Mouse (Mus musculus) midbrain, embryonic 10.5 days (tissue): ENCODE results near the gene Ksr2. TPM values are rescaled to one million over a fixed set of nuclear protein-coding genes. Genes with fewer than 3 reads are reported as not detected.
"Not testable (repeated sequence)": the region's sequence is repeated elsewhere in the genome, so short reads cannot be mapped to it uniquely, and the experiment has no call there.

Source experiments
- DNase-seq: peaks from one replicate; pipeline ENCODE4 v3.0.0-alpha.2; 2017; ENCODE audit warnings: low spot score
- H3K27ac ChIP-seq: fragments of 300-500 bp; sonication (generic); replicated peaks from 2 replicates; pipeline ENCODE4 v1.5.1; 2016; ENCODE audit warnings: mild to moderate bottlenecking
- H3K27me3 ChIP-seq: fragments of 300-500 bp; sonication (generic); 2 replicates; pipeline ENCODE4 v1.6.1; 2016; ENCODE audit warnings: low read depth, mild to moderate bottlenecking; ENCODE audit not compliant: poor library complexity, severe bottlenecking
- H3K36me3 ChIP-seq: fragments of 300-500 bp; sonication (generic); 2 replicates; pipeline ENCODE4 v1.6.1; 2016; ENCODE audit warnings: mild to moderate bottlenecking, moderate library complexity
- H3K4me1 ChIP-seq: fragments of 300-500 bp; sonication (generic); 2 replicates; pipeline ENCODE4 v1.6.1; 2016
- H3K4me3 ChIP-seq: fragments of 300-500 bp; sonication (generic); 2 replicates; pipeline ENCODE4 v1.5.1; 2016; ENCODE audit warnings: mild to moderate bottlenecking, moderate library complexity
- H3K9me3 ChIP-seq: fragments of 300-500 bp; sonication (generic); replicated peaks from 2 replicates; pipeline ENCODE4 v1.6.1; 2016; ENCODE audit warnings: mild to moderate bottlenecking
- WGBS: fragments of 180-500 bp; shearing (Covaris S2); methylation state at CpG from one replicate; pipeline ENCODE4 v1.1.7; 2016; 5-methylcytosine and 5-hydroxymethylcytosine counted together
- polyA plus RNA-seq: library from polyadenylated mRNA; unstranded; fragments of >200 nt; fragmentation: Nextera tagmentation; extraction: Ambion mirVana; gene quantifications from 2 replicates; pipeline ENCODE4 v1.2.1, GENCODE M21; 2016

Gene Ksr2
- polyA plus RNA-seq, 1 experiment from 2014 or later = 0.52 TPM

- WGBS = 79% methylated on average over 15 of the region's 15 CpGs
- DNase-seq = no peak
- H3K27ac ChIP-seq = no peak overlapping the region
Observed at GRCm38 (mm10) chr5:117607761-117608309, 194.0 kb downstream of the Ksr2 start.

GRCm38 (mm10) chr5:117614331-117615024 is 200.7 kb downstream of the Ksr2 start:
- H3K27ac ChIP-seq = no peak overlapping the region
- no peaks in the 10 kb centered on the region for H3K27me3 ChIP-seq
- 36% methylated on average over 5 of the region's 5 CpGs for WGBS
- H3K9me3 ChIP-seq = no peaks in the 10 kb centered on the region
- no peak overlapping the region for H3K4me3 ChIP-seq
- no peaks in the 10 kb centered on the region for H3K4me1 ChIP-seq
- H3K36me3 ChIP-seq = no peaks in the 10 kb centered on the region
- peak; percentile 82 for DNase-seq

More at GRCm38 (mm10) chr5:117607761-117608309, 194.0 kb downstream of the Ksr2 start:
- no peak overlapping the region for H3K4me3 ChIP-seq
- no peaks in the 10 kb centered on the region for H3K36me3 ChIP-seq
- H3K27me3 ChIP-seq = no peaks in the 10 kb centered on the region
- no peaks in the 10 kb centered on the region for H3K4me1 ChIP-seq
- H3K9me3 ChIP-seq = no peaks in the 10 kb centered on the region

- Histone ChIP-seq H3K4me3 (no peak overlapping the region), H3K27ac (no peak overlapping the region), H3K4me1 (no peaks in the 10 kb centered on the region), H3K27me3 (no peaks in the 10 kb centered on the region), H3K9me3 (no peaks in the 10 kb centered on the region), H3K36me3 (no peaks in the 10 kb centered on the region)
- 86% methylated on average over 4 of the region's 4 CpGs for WGBS
- no peak for DNase-seq
Observed at GRCm38 (mm10) chr5:117620292-117620691, 206.5 kb downstream of the Ksr2 start.

DNA sequence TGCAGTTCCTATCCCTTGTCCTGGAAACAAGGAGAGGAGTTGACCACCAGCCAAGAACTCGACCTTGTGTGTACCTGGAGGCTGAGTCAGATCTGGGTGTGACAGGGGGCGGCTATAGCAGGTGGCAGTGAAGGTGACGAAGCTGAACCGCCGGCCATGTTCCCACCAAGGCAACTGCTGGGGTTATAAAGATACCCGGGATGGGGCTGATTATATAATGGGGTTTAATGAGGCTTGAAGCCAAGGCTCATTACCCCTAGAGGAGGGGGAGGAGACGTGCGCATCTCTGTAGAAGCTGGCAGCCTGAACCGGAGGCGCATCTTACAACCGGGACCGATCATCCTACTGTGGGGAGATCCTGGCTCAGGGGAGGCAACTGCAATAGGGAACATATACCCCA is 208.4 kb downstream of the Ksr2 start:
- WGBS = 68% methylated on average over 12 of the region's 12 CpGs
- H3K4me3 ChIP-seq = no peak overlapping the region
- H3K27ac ChIP-seq = no peak overlapping the region
- peaks cover 6% of the 10 kb centered on the region for H3K4me1 ChIP-seq
- no peaks in the 10 kb centered on the region for H3K27me3 ChIP-seq
- no peaks in the 10 kb centered on the region for H3K36me3 ChIP-seq
- no peaks in the 10 kb centered on the region for H3K9me3 ChIP-seq
- DNase-seq = no peak

GRCm38 (mm10) chr5:117623206-117623605 is 209.4 kb downstream of the Ksr2 start:
- not testable (repeated sequence) for H3K27me3 ChIP-seq, H3K4me3 ChIP-seq, DNase-seq, H3K27ac ChIP-seq, H3K36me3 ChIP-seq, H3K4me1 ChIP-seq, H3K9me3 ChIP-seq
- WGBS = 95% methylated on average over 4 of the region's 4 CpGs

- Histone ChIP-seq H3K36me3 (no peaks in the 10 kb centered on the region), H3K4me1 (peaks cover 12% of the 10 kb centered on the region), H3K27me3 (no peaks in the 10 kb centered on the region), H3K4me3 (no peak overlapping the region), H3K9me3 (no peaks in the 10 kb centered on the region), H3K27ac (no peak overlapping the region)
- peak; percentile 17 for DNase-seq
- WGBS = 4% methylated on average over 4 of the region's 4 CpGs
Observed at GRCm38 (mm10) chr5:117626907-117627306, 213.1 kb downstream of the Ksr2 start.

DNA sequence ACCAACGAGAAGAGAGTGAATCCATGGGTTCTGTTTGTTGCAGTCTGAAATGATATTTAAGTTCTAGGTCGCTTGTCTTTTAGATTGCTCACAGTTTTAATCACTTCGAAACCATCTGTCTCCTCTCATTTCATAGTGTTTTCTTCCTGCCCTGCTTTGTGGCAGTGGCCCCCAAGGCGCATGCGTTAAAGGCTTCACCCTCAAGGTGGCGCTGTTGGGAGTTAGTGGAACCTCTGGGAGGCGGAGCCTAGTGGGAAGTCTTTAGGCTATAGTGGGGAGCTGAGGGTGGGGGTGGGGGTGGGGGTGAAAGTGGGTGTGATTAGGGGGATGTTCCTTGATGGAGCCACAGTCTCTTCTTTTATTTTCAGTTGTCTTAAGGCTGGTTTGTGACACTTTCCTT is 214.6 kb downstream of the Ksr2 start:
- no peaks in the 10 kb centered on the region for H3K36me3 ChIP-seq
- no peak overlapping the region for H3K4me3 ChIP-seq
- DNase-seq = peak; percentile 41
- H3K4me1 ChIP-seq = peaks cover 12% of the 10 kb centered on the region
- WGBS = 48% methylated on average over 7 of the region's 7 CpGs
- H3K9me3 ChIP-seq = no peaks in the 10 kb centered on the region
- no peaks in the 10 kb centered on the region for H3K27me3 ChIP-seq
- H3K27ac ChIP-seq = no peak overlapping the region

- Histone ChIP-seq H3K27me3 (no peaks in the 10 kb centered on the region), H3K4me1 (peaks cover 12% of the 10 kb centered on the region), H3K9me3 (no peaks in the 10 kb centered on the region), H3K27ac (no peak overlapping the region), H3K36me3 (no peaks in the 10 kb centered on the region), H3K4me3 (no peak overlapping the region)
- 93% methylated on average over 14 of the region's 14 CpGs for WGBS
- DNase-seq = no peak
Observed at GRCm38 (mm10) chr5:117629570-117629969, 215.8 kb downstream of the Ksr2 start.

DNA sequence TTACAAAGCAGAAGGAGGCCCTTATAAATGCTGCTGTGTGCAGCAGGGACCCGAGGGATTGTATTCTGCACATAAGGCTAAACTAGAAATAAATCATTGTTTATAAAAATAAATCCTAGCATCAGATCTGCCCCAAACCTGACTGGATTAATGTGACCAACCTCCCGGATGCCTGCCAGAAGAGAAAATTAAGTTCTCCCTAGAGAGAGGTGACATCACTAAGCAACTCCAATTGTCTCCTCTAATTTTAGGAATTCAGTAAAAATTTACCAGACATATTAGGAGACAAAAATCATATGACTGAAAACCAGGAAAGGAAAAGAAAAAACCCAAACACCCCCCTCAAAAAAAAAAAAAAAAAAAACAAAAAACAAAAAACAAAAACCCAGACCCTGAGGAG is 221.4 kb downstream of the Ksr2 start:
- Histone ChIP-seq H3K36me3 (no peaks in the 10 kb centered on the region), H3K27ac (no peak overlapping the region), H3K4me1 (no peaks in the 10 kb centered on the region), H3K27me3 (no peaks in the 10 kb centered on the region), H3K9me3 (no peaks in the 10 kb centered on the region), H3K4me3 (no peak overlapping the region)
- 88% methylated on average over 2 of the region's 2 CpGs for WGBS
- DNase-seq = no peak

- no peaks in the 10 kb centered on the region for H3K27me3 ChIP-seq
- H3K27ac ChIP-seq = no peak overlapping the region
- WGBS = 91% methylated on average over 5 of the region's 5 CpGs
- no peak overlapping the region for H3K4me3 ChIP-seq
- H3K4me1 ChIP-seq = no peaks in the 10 kb centered on the region
- H3K36me3 ChIP-seq = no peaks in the 10 kb centered on the region
- DNase-seq = no peak
- H3K9me3 ChIP-seq = no peaks in the 10 kb centered on the region
Observed at GRCm38 (mm10) chr5:117635838-117636237, 222.0 kb downstream of the Ksr2 start.

- WGBS = 89% methylated on average over 6 of the region's 6 CpGs
Observed at GRCm38 (mm10) chr5:117641585-117641984, 227.8 kb downstream of the Ksr2 start.

GRCm38 (mm10) chr5:117651238-117651886 is 237.6 kb downstream of the Ksr2 start:
- WGBS = 91% methylated on average over 14 of the region's 14 CpGs
- no peaks in the 10 kb centered on the region for H3K27me3 ChIP-seq
- no peak overlapping the region for H3K27ac ChIP-seq
- H3K36me3 ChIP-seq = no peaks in the 10 kb centered on the region
- H3K4me1 ChIP-seq = no peaks in the 10 kb centered on the region
- H3K9me3 ChIP-seq = no peaks in the 10 kb centered on the region
- H3K4me3 ChIP-seq = no peak overlapping the region
- DNase-seq = no peak

More at GRCm38 (mm10) chr5:117641585-117641984, 227.8 kb downstream of the Ksr2 start:
- no peak for DNase-seq
- H3K27ac ChIP-seq = no peak overlapping the region
- H3K27me3 ChIP-seq = no peaks in the 10 kb centered on the region
- H3K4me1 ChIP-seq = no peaks in the 10 kb centered on the region
- H3K36me3 ChIP-seq = no peaks in the 10 kb centered on the region
- no peak overlapping the region for H3K4me3 ChIP-seq
- H3K9me3 ChIP-seq = no peaks in the 10 kb centered on the region

DNA sequence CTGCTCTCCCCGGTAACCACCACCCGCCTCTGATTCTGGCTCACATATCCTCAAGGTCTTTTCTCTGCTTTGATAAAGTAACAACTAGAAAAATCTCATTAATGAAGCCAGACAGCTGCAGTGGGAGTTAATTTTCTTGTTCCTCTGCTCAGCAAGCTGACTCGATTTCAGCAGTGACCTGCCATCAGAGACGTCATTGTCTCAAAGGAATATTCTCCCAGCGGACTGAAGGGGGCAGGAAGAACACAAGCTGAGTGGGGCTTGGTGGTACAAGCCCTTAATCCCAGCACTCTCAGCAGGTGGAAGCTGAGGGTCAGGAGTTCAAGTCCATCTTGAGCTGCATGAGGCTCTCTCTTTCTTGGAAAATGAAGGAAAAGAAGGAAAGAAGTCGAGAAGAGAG is 244.8 kb downstream of the Ksr2 start:
- Histone ChIP-seq H3K9me3 (no peaks in the 10 kb centered on the region), H3K27me3 (no peaks in the 10 kb centered on the region), H3K36me3 (no peaks in the 10 kb centered on the region), H3K4me3 (no peak overlapping the region), H3K27ac (no peak overlapping the region), H3K4me1 (peaks cover 17% of the 10 kb centered on the region)
- DNase-seq = no peak
- 42% methylated on average over 6 of the region's 6 CpGs for WGBS
